22 mouse cellular contexts compared by ENCODE assay signal in the genomic region with DNA sequence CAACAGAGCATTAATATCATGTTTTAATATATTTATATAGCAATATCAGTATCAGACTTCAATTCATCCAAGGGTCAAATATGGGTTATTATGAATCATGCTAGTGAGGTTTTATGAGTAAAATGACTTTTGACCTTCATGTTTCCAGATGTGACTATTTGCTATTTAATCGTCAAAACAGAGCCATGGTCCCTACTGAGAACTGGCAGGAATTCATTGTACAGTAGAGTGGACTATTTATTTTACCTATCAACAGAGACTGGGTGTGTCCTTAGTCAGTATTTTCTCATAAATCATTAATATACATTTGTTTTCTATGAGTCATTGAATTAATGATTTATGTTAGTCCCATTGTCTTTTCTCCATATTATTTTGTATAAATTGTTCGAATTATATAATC.
DNase-seq lines count a peak whose midpoint lies in the region; ATAC-seq lines count a peak whose summit lies in the region.
"Had no signal": no experiment of that assay in that cellular context is flagged by ENCODE, and none has a peak within 500 bp of the region (broad histone marks: within the 10 kb centered on the region; RNA-seq: fewer than 3 reads in every experiment).

No protein-coding gene starts in this region.

- no peak overlapping the region for H3K4me2 ChIP-seq in embryonic facial prominence, embryonic 14.5 days (ENCODE audit: low read depth, low read length)
- no peak overlapping the region for H3K4me2 ChIP-seq in midbrain, embryonic 11.5 days
- H3K4me2 ChIP-seq in midbrain, embryonic 14.5 days (ENCODE audit: low read length) = no peak overlapping the region
- H3K4me2 ChIP-seq: embryonic facial prominence, embryonic 12.5 days; embryonic facial prominence, embryonic 15.5 days; forebrain, embryonic 12.5 days had no signal

- ATAC-seq in embryonic facial prominence, embryonic 14.5 days (ENCODE audit: low read depth) = no peak
- ATAC-seq in midbrain, embryonic 11.5 days (ENCODE audit: low FRiP score) = no peak
- no peak for ATAC-seq in midbrain, embryonic 14.5 days (ENCODE audit: low FRiP score, low TSS enrichment)
- ATAC-seq: forebrain, embryonic 14.5 days; forebrain, embryonic 16.5 days had no signal

- no peak overlapping the region for H3K9ac ChIP-seq in embryonic facial prominence, embryonic 14.5 days (ENCODE audit: low read depth, low read length)
- no peak overlapping the region for H3K9ac ChIP-seq in midbrain, embryonic 11.5 days (ENCODE audit: low read length)
- no peak overlapping the region for H3K9ac ChIP-seq in midbrain, embryonic 14.5 days (replicated peaks; ENCODE audit: low read length)
- H3K9ac ChIP-seq: embryonic facial prominence, embryonic 12.5 days; embryonic facial prominence, embryonic 15.5 days; forebrain, embryonic 12.5 days had no signal

- no peaks in the 10 kb centered on the region for H3K9me3 ChIP-seq in embryonic facial prominence, embryonic 14.5 days (ENCODE audit: control insufficient read depth, low read length)
- no peaks in the 10 kb centered on the region for H3K9me3 ChIP-seq in embryonic facial prominence, embryonic 10.5 days
- no peaks in the 10 kb centered on the region for H3K9me3 ChIP-seq in midbrain, embryonic 11.5 days (ENCODE audit: control insufficient read depth, low read length)
- no peaks in the 10 kb centered on the region for H3K9me3 ChIP-seq in midbrain, embryonic 14.5 days (ENCODE audit: control insufficient read depth, low read length)
- H3K9me3 ChIP-seq: embryonic facial prominence, embryonic 12.5 days; embryonic facial prominence, embryonic 15.5 days; forebrain, embryonic 10.5 days; forebrain, embryonic 12.5 days had no signal

- H3K4me1 ChIP-seq in embryonic facial prominence, embryonic 14.5 days (ENCODE audit: control insufficient read depth, insufficient read depth, low read length) = no peaks in the 10 kb centered on the region
- no peaks in the 10 kb centered on the region for H3K4me1 ChIP-seq in embryonic facial prominence, embryonic 10.5 days
- H3K4me1 ChIP-seq in midbrain, embryonic 11.5 days (ENCODE audit: control insufficient read depth, insufficient read depth, low read length) = no peaks in the 10 kb centered on the region
- H3K4me1 ChIP-seq in midbrain, embryonic 14.5 days (ENCODE audit: control insufficient read depth, insufficient read depth, low read length) = no peaks in the 10 kb centered on the region
- H3K4me1 ChIP-seq: embryonic facial prominence, embryonic 12.5 days; embryonic facial prominence, embryonic 15.5 days; forebrain, embryonic 10.5 days; forebrain, embryonic 12.5 days had no signal

- H3K27ac ChIP-seq in embryonic facial prominence, embryonic 14.5 days (replicated peaks; ENCODE audit: low read depth, low read length) = no peak overlapping the region
- no peak overlapping the region for H3K27ac ChIP-seq in embryonic facial prominence, embryonic 10.5 days (replicated peaks)
- no peak overlapping the region for H3K27ac ChIP-seq in midbrain, embryonic 11.5 days (ENCODE audit: low read depth, low read length)
- no peak overlapping the region for H3K27ac ChIP-seq in midbrain, embryonic 14.5 days (replicated peaks; ENCODE audit: low read depth, low read length)
- H3K27ac ChIP-seq: embryonic facial prominence, embryonic 12.5 days; forebrain, embryonic 10.5 days; forebrain, embryonic 12.5 days had no signal

- 63% methylated on average over 2 of the region's 2 CpGs for WGBS in embryonic facial prominence, embryonic 14.5 days
- WGBS in embryonic facial prominence, embryonic 10.5 days = 79% methylated on average over 2 of the region's 2 CpGs
- 84% methylated on average over 2 of the region's 2 CpGs for WGBS in midbrain, embryonic 11.5 days
- 77% methylated on average over 2 of the region's 2 CpGs for WGBS in midbrain, embryonic 14.5 days

- H3K27me3 ChIP-seq in embryonic facial prominence, embryonic 14.5 days (replicated peaks; ENCODE audit: control insufficient read depth, insufficient read depth, low read length) = no peaks in the 10 kb centered on the region
- no peaks in the 10 kb centered on the region for H3K27me3 ChIP-seq in embryonic facial prominence, embryonic 10.5 days (replicated peaks; ENCODE audit: low read depth, poor library complexity, severe bottlenecking)
- H3K27me3 ChIP-seq in midbrain, embryonic 11.5 days (ENCODE audit: control insufficient read depth, insufficient read depth, low read length) = no peaks in the 10 kb centered on the region
- no peaks in the 10 kb centered on the region for H3K27me3 ChIP-seq in midbrain, embryonic 14.5 days (ENCODE audit: control insufficient read depth, insufficient read depth, low read length)
- H3K27me3 ChIP-seq: embryonic facial prominence, embryonic 12.5 days; embryonic facial prominence, embryonic 15.5 days; forebrain, embryonic 12.5 days had no signal

- no peak overlapping the region for H3K4me3 ChIP-seq in embryonic facial prominence, embryonic 14.5 days (ENCODE audit: low read depth, low read length)
- H3K4me3 ChIP-seq in embryonic facial prominence, embryonic 10.5 days = no peak overlapping the region
- no peak overlapping the region for H3K4me3 ChIP-seq in midbrain, embryonic 11.5 days (ENCODE audit: low read depth, low read length)
- H3K4me3 ChIP-seq in midbrain, embryonic 14.5 days (replicated peaks; ENCODE audit: low read depth, low read length) = no peak overlapping the region
- H3K4me3 ChIP-seq: embryonic facial prominence, embryonic 12.5 days; embryonic facial prominence, embryonic 15.5 days; erythroblast, embryonic 14.5 days; forebrain, embryonic 10.5 days; forebrain, embryonic 12.5 days had no signal

- DNase-seq in embryonic facial prominence, embryonic 14.5 days (ENCODE audit: low spot score) = peak; percentile 12
- no peak for DNase-seq in embryonic facial prominence, embryonic 10.5 days (ENCODE audit: low spot score)
- peak; percentile 86 for DNase-seq in midbrain, embryonic 11.5 days (ENCODE audit: low spot score, missing footprints)
- DNase-seq in midbrain, embryonic 14.5 days = no peak
- no peak for DNase-seq in kidney, adult 9 months
- DNase-seq: adrenal gland, adult 2 months; adrenal gland, postnatal 10 days; adrenal gland, postnatal 25 days; cerebellum, adult 11 months; cerebellum, adult 18-20 months; cerebellum, adult 8-10 months; cerebellum, adult 9-11 months; cerebellum, postnatal 14 days; cerebellum, postnatal 36 days; embryo, embryonic 11 days had no signal

- H3K36me3 ChIP-seq in embryonic facial prominence, embryonic 14.5 days (ENCODE audit: control insufficient read depth, insufficient read depth, low read length) = no peaks in the 10 kb centered on the region
- no peaks in the 10 kb centered on the region for H3K36me3 ChIP-seq in embryonic facial prominence, embryonic 10.5 days (replicated peaks)
- H3K36me3 ChIP-seq in midbrain, embryonic 11.5 days (ENCODE audit: control insufficient read depth, insufficient read depth, low read length) = no peaks in the 10 kb centered on the region
- H3K36me3 ChIP-seq in midbrain, embryonic 14.5 days (ENCODE audit: control insufficient read depth, insufficient read depth, low read length) = no peaks in the 10 kb centered on the region
- H3K36me3 ChIP-seq: embryonic facial prominence, embryonic 12.5 days; embryonic facial prominence, embryonic 15.5 days; forebrain, embryonic 10.5 days; forebrain, embryonic 12.5 days had no signal

Comparison
In these comparisons a context has a peak if more than half of its experiments do, and no peak if none do; other contexts are left out.
1. DNase-seq: peak in embryonic facial prominence, embryonic 14.5 days (single experiment) and midbrain, embryonic 11.5 days (single experiment); none in embryonic facial prominence, embryonic 10.5 days (single experiment), midbrain, embryonic 14.5 days (single experiment) and kidney, adult 9 months (single experiment).